Mouse (Mus musculus): ENCODE data around the gene Cox17. TPM values are rescaled to one million over a fixed set of nuclear protein-coding genes. Genes with fewer than 3 reads are reported as not detected.

Cox17 gene
- total and polyA plus RNA-seq, 2 experiments from 2014 or later: 12.9 to 80.3 TPM

- no peaks in the 10 kb centered on the region for H3K36me3 ChIP-seq (ENCODE audit: insufficient read depth)
Measured at GRCm38 (mm10) chr16:38383683-38384082, 36.9 kb downstream of the Cox17 start.

GRCm38 (mm10) chr16:38385184-38385634, 38.4 kb downstream of the Cox17 start:
- 92% methylated on average over 6 of the region's 6 CpGs for WGBS
- no peak overlapping the region for H3K4me2 ChIP-seq (ENCODE audit: low read depth)
- no peak for ATAC-seq
- no peaks in the 10 kb centered on the region for H3K36me3 ChIP-seq (ENCODE audit: insufficient read depth)
- no peaks in the 10 kb centered on the region for H3K27me3 ChIP-seq (ENCODE audit: insufficient read depth, low read length)
- H3K4me3 ChIP-seq (ENCODE audit: low read depth, low read length): no peak overlapping the region
- no peak for DNase-seq
- no peaks in the 10 kb centered on the region for H3K4me1 ChIP-seq (ENCODE audit: insufficient read depth)
- no peaks in the 10 kb centered on the region for H3K9me3 ChIP-seq (ENCODE audit: low read length)
- no peak overlapping the region for H3K27ac ChIP-seq (ENCODE audit: low read depth, low read length)
- TF ChIP-seq CTCF (IDR thresholded peaks at IDR 0.05; ENCODE audit: low read depth): no peak
- H3K9ac ChIP-seq: no peak overlapping the region

More at GRCm38 (mm10) chr16:38383683-38384082, 36.9 kb downstream of the Cox17 start:
- H3K27me3 ChIP-seq (ENCODE audit: insufficient read depth, low read length): no peaks in the 10 kb centered on the region
- no peak overlapping the region for H3K4me3 ChIP-seq (ENCODE audit: low read depth, low read length)
- no peak overlapping the region for H3K4me2 ChIP-seq (ENCODE audit: low read depth)
- TF ChIP-seq CTCF (IDR thresholded peaks at IDR 0.05; ENCODE audit: low read depth): no peak
- WGBS: 79% methylated on average over 2 of the region's 2 CpGs
- H3K9me3 ChIP-seq (ENCODE audit: low read length): no peaks in the 10 kb centered on the region
- H3K9ac ChIP-seq: no peak overlapping the region
- H3K4me1 ChIP-seq (ENCODE audit: insufficient read depth): no peaks in the 10 kb centered on the region
- H3K27ac ChIP-seq (ENCODE audit: low read depth, low read length): no peak overlapping the region
- ATAC-seq (no peak), DNase-seq (no peak)

- Histone ChIP-seq H3K36me3 (ENCODE audit: insufficient read depth) (no peaks in the 10 kb centered on the region), H3K4me1 (ENCODE audit: insufficient read depth) (no peaks in the 10 kb centered on the region), H3K4me2 (ENCODE audit: low read depth) (no peak overlapping the region), H3K4me3 (ENCODE audit: low read depth, low read length) (no peak overlapping the region), H3K9me3 (ENCODE audit: low read length) (no peaks in the 10 kb centered on the region), H3K9ac (no peak overlapping the region), H3K27ac (ENCODE audit: low read depth, low read length) (no peak overlapping the region), H3K27me3 (ENCODE audit: insufficient read depth, low read length) (no peaks in the 10 kb centered on the region)
- ATAC-seq (no peak), DNase-seq (no peak)
- TF ChIP-seq CTCF (IDR thresholded peaks at IDR 0.05; ENCODE audit: low read depth): no peak
- 95% methylated on average over 4 of the region's 4 CpGs for WGBS
Measured at GRCm38 (mm10) chr16:38385700-38386099, 38.9 kb downstream of the Cox17 start.

- no peak for ATAC-seq
Measured at GRCm38 (mm10) chr16:38387389-38387788, 40.6 kb downstream of the Cox17 start.

GRCm38 (mm10) chr16:38388757-38389156, 42.0 kb downstream of the Cox17 start:
- ATAC-seq (no peak), DNase-seq (no peak)
- no peak overlapping the region for H3K4me3 ChIP-seq (ENCODE audit: low read depth, low read length)
- no peak overlapping the region for H3K4me2 ChIP-seq (ENCODE audit: low read depth)
- no peaks in the 10 kb centered on the region for H3K27me3 ChIP-seq (ENCODE audit: insufficient read depth, low read length)
- no peaks in the 10 kb centered on the region for H3K36me3 ChIP-seq (ENCODE audit: insufficient read depth)
- 79% methylated on average over 6 of the region's 6 CpGs for WGBS
- H3K9ac ChIP-seq: no peak overlapping the region
- no peak for TF ChIP-seq CTCF (IDR thresholded peaks at IDR 0.05; ENCODE audit: low read depth)
- no peaks in the 10 kb centered on the region for H3K9me3 ChIP-seq (ENCODE audit: low read length)
- no peak overlapping the region for H3K27ac ChIP-seq (ENCODE audit: low read depth, low read length)
- no peaks in the 10 kb centered on the region for H3K4me1 ChIP-seq (ENCODE audit: insufficient read depth)

More at GRCm38 (mm10) chr16:38387389-38387788, 40.6 kb downstream of the Cox17 start:
- H3K36me3 ChIP-seq (ENCODE audit: insufficient read depth): no peaks in the 10 kb centered on the region
- H3K4me3 ChIP-seq (ENCODE audit: low read depth, low read length): no peak overlapping the region
- no peaks in the 10 kb centered on the region for H3K4me1 ChIP-seq (ENCODE audit: insufficient read depth)
- H3K27ac ChIP-seq (ENCODE audit: low read depth, low read length): no peak overlapping the region
- no peak for TF ChIP-seq CTCF (IDR thresholded peaks at IDR 0.05; ENCODE audit: low read depth)
- no peaks in the 10 kb centered on the region for H3K9me3 ChIP-seq (ENCODE audit: low read length)
- no peak overlapping the region for H3K9ac ChIP-seq
- H3K4me2 ChIP-seq (ENCODE audit: low read depth): no peak overlapping the region
- WGBS: 83% methylated on average over 6 of the region's 6 CpGs
- no peaks in the 10 kb centered on the region for H3K27me3 ChIP-seq (ENCODE audit: insufficient read depth, low read length)
- no peak for DNase-seq

- no peaks in the 10 kb centered on the region for H3K4me1 ChIP-seq (ENCODE audit: insufficient read depth)
- no peaks in the 10 kb centered on the region for H3K36me3 ChIP-seq (ENCODE audit: insufficient read depth)
- no peak overlapping the region for H3K27ac ChIP-seq (ENCODE audit: low read depth, low read length)
- H3K27me3 ChIP-seq (ENCODE audit: insufficient read depth, low read length): no peaks in the 10 kb centered on the region
- no peak for ATAC-seq
- no peak for TF ChIP-seq CTCF (IDR thresholded peaks at IDR 0.05; ENCODE audit: low read depth)
- no peaks in the 10 kb centered on the region for H3K9me3 ChIP-seq (ENCODE audit: low read length)
- H3K4me2 ChIP-seq (ENCODE audit: low read depth): no peak overlapping the region
- 84% methylated on average over 8 of the region's 8 CpGs for WGBS
- no peak for DNase-seq
- H3K4me3 ChIP-seq (ENCODE audit: low read depth, low read length): no peak overlapping the region
- no peak overlapping the region for H3K9ac ChIP-seq
Measured at GRCm38 (mm10) chr16:38389284-38389893, 42.6 kb downstream of the Cox17 start.

GRCm38 (mm10) chr16:38390322-38390721, 43.5 kb downstream of the Cox17 start:
- Histone ChIP-seq H3K27me3 (ENCODE audit: insufficient read depth, low read length) (no peaks in the 10 kb centered on the region), H3K27ac (ENCODE audit: low read depth, low read length) (no peak overlapping the region), H3K4me3 (ENCODE audit: low read depth, low read length) (no peak overlapping the region), H3K9me3 (ENCODE audit: low read length) (no peaks in the 10 kb centered on the region), H3K36me3 (ENCODE audit: insufficient read depth) (no peaks in the 10 kb centered on the region), H3K4me2 (ENCODE audit: low read depth) (no peak overlapping the region), H3K9ac (no peak overlapping the region), H3K4me1 (ENCODE audit: insufficient read depth) (no peaks in the 10 kb centered on the region)
- TF ChIP-seq CTCF (IDR thresholded peaks at IDR 0.05; ENCODE audit: low read depth): no peak
- DNase-seq (no peak), ATAC-seq (no peak)
- 92% methylated on average over 7 of the region's 7 CpGs for WGBS
